Mouse (Mus musculus): ENCODE data around the gene Rab31. TPM values are rescaled to one million over a fixed set of nuclear protein-coding genes. Genes with fewer than 3 reads are reported as not detected.

Gene Rab31
- polyA plus RNA-seq, 1 experiment from 2014 or later: 23.5 TPM

GRCm38 (mm10) chr17:65739874-65740725 is 32.5 kb downstream of the Rab31 start:
- H3K4me2 ChIP-seq (replicated peaks; ENCODE audit: low read depth): no peak overlapping the region
- H3K9ac ChIP-seq (ENCODE audit: low read length): no peak overlapping the region
- H3K4me3 ChIP-seq (ENCODE audit: low read depth, low read length): no peak overlapping the region
- H3K9me3 ChIP-seq (ENCODE audit: control insufficient read depth, low read length): no peaks in the 10 kb centered on the region
- H3K36me3 ChIP-seq (ENCODE audit: control insufficient read depth, insufficient read depth, low read length): no peaks in the 10 kb centered on the region
- H3K27me3 ChIP-seq (ENCODE audit: control insufficient read depth, insufficient read depth, low read length): no peaks in the 10 kb centered on the region
- no peak overlapping the region for H3K27ac ChIP-seq (replicated peaks)
- TF ChIP-seq EP300 (optimal IDR thresholded peaks at IDR 0.05) (no peak), CTCF (IDR thresholded peaks at IDR 0.05; ENCODE audit: low read depth) (no peak)
- WGBS: 77% methylated on average over 15 of the region's 15 CpGs
- H3K4me1 ChIP-seq (replicated peaks; ENCODE audit: control insufficient read depth, insufficient read depth): no peaks in the 10 kb centered on the region
- peak; percentile 21; the same call in 1 of the 2 replicates for ATAC-seq (ENCODE audit: low FRiP score, low TSS enrichment)
- no peak for DNase-seq (ENCODE audit: low spot score)

GRCm38 (mm10) chr17:65737622-65738021 is 34.9 kb downstream of the Rab31 start:
- no peaks in the 10 kb centered on the region for H3K4me1 ChIP-seq (replicated peaks; ENCODE audit: control insufficient read depth, insufficient read depth)
- H3K9ac ChIP-seq (ENCODE audit: low read length): no peak overlapping the region
- no peaks in the 10 kb centered on the region for H3K27me3 ChIP-seq (ENCODE audit: control insufficient read depth, insufficient read depth, low read length)
- H3K9me3 ChIP-seq (ENCODE audit: control insufficient read depth, low read length): no peaks in the 10 kb centered on the region
- 81% methylated on average over 6 of the region's 6 CpGs for WGBS
- DNase-seq (ENCODE audit: low spot score) (peak; percentile 23), ATAC-seq (ENCODE audit: low FRiP score, low TSS enrichment) (peak; percentile 74)
- no peak overlapping the region for H3K4me3 ChIP-seq (ENCODE audit: low read depth, low read length)
- H3K4me2 ChIP-seq (replicated peaks; ENCODE audit: low read depth): no peak overlapping the region
- H3K36me3 ChIP-seq (ENCODE audit: control insufficient read depth, insufficient read depth, low read length): no peaks in the 10 kb centered on the region
- TF ChIP-seq EP300 (optimal IDR thresholded peaks at IDR 0.05) (no peak), CTCF (IDR thresholded peaks at IDR 0.05; ENCODE audit: low read depth) (no peak)
- H3K27ac ChIP-seq (replicated peaks): no peak overlapping the region

- Histone ChIP-seq H3K9me3 (ENCODE audit: control insufficient read depth, low read length) (no peaks in the 10 kb centered on the region), H3K36me3 (ENCODE audit: control insufficient read depth, insufficient read depth, low read length) (no peaks in the 10 kb centered on the region), H3K27ac (replicated peaks) (no peak overlapping the region), H3K4me2 (replicated peaks; ENCODE audit: low read depth) (no peak overlapping the region), H3K4me3 (ENCODE audit: low read depth, low read length) (no peak overlapping the region), H3K27me3 (ENCODE audit: control insufficient read depth, insufficient read depth, low read length) (no peaks in the 10 kb centered on the region), H3K4me1 (replicated peaks; ENCODE audit: control insufficient read depth, insufficient read depth) (no peaks in the 10 kb centered on the region), H3K9ac (ENCODE audit: low read length) (no peak overlapping the region)
- no peak for TF ChIP-seq EP300 (optimal IDR thresholded peaks at IDR 0.05)
- TF ChIP-seq CTCF (IDR thresholded peaks at IDR 0.05; ENCODE audit: low read depth): no peak
- ATAC-seq (ENCODE audit: low FRiP score, low TSS enrichment) (no peak), DNase-seq (ENCODE audit: low spot score) (no peak)
- WGBS: 76% methylated on average over 5 of the region's 5 CpGs
Measured at GRCm38 (mm10) chr17:65737175-65737574, 35.4 kb downstream of the Rab31 start.

GRCm38 (mm10) chr17:65735088-65735487 is 37.5 kb downstream of the Rab31 start:
- Histone ChIP-seq H3K4me3 (ENCODE audit: low read depth, low read length) (no peak overlapping the region), H3K36me3 (ENCODE audit: control insufficient read depth, insufficient read depth, low read length) (no peaks in the 10 kb centered on the region), H3K9me3 (ENCODE audit: control insufficient read depth, low read length) (no peaks in the 10 kb centered on the region), H3K27ac (replicated peaks) (no peak overlapping the region), H3K4me2 (replicated peaks; ENCODE audit: low read depth) (no peak overlapping the region), H3K27me3 (ENCODE audit: control insufficient read depth, insufficient read depth, low read length) (no peaks in the 10 kb centered on the region), H3K4me1 (replicated peaks; ENCODE audit: control insufficient read depth, insufficient read depth) (no peaks in the 10 kb centered on the region), H3K9ac (ENCODE audit: low read length) (no peak overlapping the region)
- no peak for ATAC-seq (ENCODE audit: low FRiP score, low TSS enrichment)
- TF ChIP-seq EP300 (optimal IDR thresholded peaks at IDR 0.05): no peak
- no peak for TF ChIP-seq CTCF (IDR thresholded peaks at IDR 0.05; ENCODE audit: low read depth)
- WGBS: 88% methylated on average over 2 of the region's 2 CpGs
- DNase-seq (ENCODE audit: low spot score): no peak

GRCm38 (mm10) chr17:65732666-65733065 is 39.9 kb downstream of the Rab31 start:
- Histone ChIP-seq H3K9ac (ENCODE audit: low read length) (no peak overlapping the region), H3K27me3 (ENCODE audit: control insufficient read depth, insufficient read depth, low read length) (no peaks in the 10 kb centered on the region), H3K4me2 (replicated peaks; ENCODE audit: low read depth) (no peak overlapping the region), H3K36me3 (ENCODE audit: control insufficient read depth, insufficient read depth, low read length) (no peaks in the 10 kb centered on the region), H3K27ac (replicated peaks) (no peak overlapping the region), H3K9me3 (ENCODE audit: control insufficient read depth, low read length) (no peaks in the 10 kb centered on the region), H3K4me1 (replicated peaks; ENCODE audit: control insufficient read depth, insufficient read depth) (no peaks in the 10 kb centered on the region), H3K4me3 (ENCODE audit: low read depth, low read length) (no peak overlapping the region)
- DNase-seq (ENCODE audit: low spot score) (no peak), ATAC-seq (ENCODE audit: low FRiP score, low TSS enrichment) (no peak)
- TF ChIP-seq EP300 (optimal IDR thresholded peaks at IDR 0.05) (no peak), CTCF (IDR thresholded peaks at IDR 0.05; ENCODE audit: low read depth) (no peak)
- 81% methylated on average over 4 of the region's 4 CpGs for WGBS

GRCm38 (mm10) chr17:65731710-65732109 is 40.8 kb downstream of the Rab31 start:
- DNase-seq (ENCODE audit: low spot score) (no peak), ATAC-seq (ENCODE audit: low FRiP score, low TSS enrichment) (0 out of 2 replicates have a peak, but pooled peaks have one; percentile 26)
- Histone ChIP-seq H3K9ac (ENCODE audit: low read length) (no peak overlapping the region), H3K27ac (replicated peaks) (no peak overlapping the region), H3K9me3 (ENCODE audit: control insufficient read depth, low read length) (no peaks in the 10 kb centered on the region), H3K36me3 (ENCODE audit: control insufficient read depth, insufficient read depth, low read length) (no peaks in the 10 kb centered on the region), H3K4me3 (ENCODE audit: low read depth, low read length) (no peak overlapping the region), H3K4me2 (replicated peaks; ENCODE audit: low read depth) (no peak overlapping the region), H3K27me3 (ENCODE audit: control insufficient read depth, insufficient read depth, low read length) (no peaks in the 10 kb centered on the region), H3K4me1 (replicated peaks; ENCODE audit: control insufficient read depth, insufficient read depth) (no peaks in the 10 kb centered on the region)
- TF ChIP-seq CTCF (IDR thresholded peaks at IDR 0.05; ENCODE audit: low read depth) (no peak), EP300 (optimal IDR thresholded peaks at IDR 0.05) (no peak)
- WGBS: 86% methylated on average over 9 of the region's 9 CpGs

All from stomach, postnatal 0 days (tissue).